Mouse (Mus musculus) small intestine, adult 2 months (tissue): ENCODE measurements around the gene Cbfa2t3.

Source experiments
- CTCF ChIP-seq: fragments of 200-500 bp; IDR thresholded peaks from 2 replicates; pipeline ENCODE4 v1.5.1; 2012; ENCODE audit warnings: low read depth, mild to moderate bottlenecking, control low read depth, inconsistent platforms, low read length, moderate library complexity, mixed read lengths; ENCODE audit not compliant: insufficient replicate concordance, insufficient read length; ENCODE audit errors: extremely low read depth
- POLR2A ChIP-seq: fragments of 200-500 bp; IDR thresholded peaks from 2 replicates; pipeline ENCODE4 v1.6.1; 2012; ENCODE audit warnings: low read depth, mild to moderate bottlenecking, control low read depth, inconsistent platforms, low read length, moderate library complexity

DNA sequence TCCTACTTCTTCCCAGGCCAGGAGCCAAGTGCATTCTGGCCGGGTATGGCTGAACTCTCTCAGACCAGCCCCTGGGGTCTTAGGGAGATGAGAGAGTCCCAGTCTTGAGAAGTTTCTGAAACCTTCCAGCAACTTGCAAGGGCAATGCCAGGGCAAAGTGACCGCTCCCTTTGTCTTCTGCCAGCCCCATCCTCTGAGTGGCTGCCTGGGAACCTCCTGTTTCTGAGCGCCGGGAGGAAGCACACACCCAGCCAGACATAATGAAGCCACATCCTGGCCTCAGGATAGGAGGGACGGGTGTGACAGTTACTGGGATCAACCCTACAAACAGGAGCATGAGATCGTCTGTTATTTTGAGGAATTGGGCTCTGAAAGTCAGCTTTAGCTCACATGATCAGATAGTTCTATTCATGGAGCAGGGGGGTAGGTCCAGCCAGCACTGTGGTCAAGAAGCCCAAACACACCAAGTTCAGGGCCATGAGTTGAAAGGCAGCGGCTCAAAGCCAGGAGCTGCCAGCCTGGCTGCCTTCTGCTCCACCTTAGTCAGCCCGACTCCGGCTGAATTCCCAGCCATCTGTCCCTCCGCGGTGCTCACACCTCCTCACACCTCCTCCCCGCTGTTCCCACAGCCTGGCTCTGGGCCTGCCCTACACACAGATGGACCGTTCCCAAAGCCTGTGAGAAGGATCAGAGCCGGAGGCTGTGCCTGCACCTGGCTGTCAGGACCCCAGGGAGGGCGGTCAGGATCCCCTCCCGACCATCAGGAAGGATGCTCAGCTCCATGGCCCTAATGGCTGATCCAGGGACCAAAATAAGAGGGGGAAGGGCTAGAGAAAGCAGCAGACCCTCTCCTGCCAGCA lies 22.1 kb downstream of the Cbfa2t3 start:
- TF ChIP-seq POLR2A (no peak), CTCF (no peak)
